Mouse (Mus musculus): ENCODE results near the gene Bahcc1. TPM values are rescaled to one million over a fixed set of nuclear protein-coding genes. Genes with fewer than 3 reads are reported as not detected.

The Bahcc1 gene
- total RNA-seq, 1 experiment, result 11.7 TPM

GRCm38 (mm10) chr11:120215726-120216241 lies 17.0 kb upstream of the Bahcc1 start:
- TF ChIP-seq HCFC1 (IDR thresholded peaks at IDR 0.05; ENCODE audit: borderline replicate concordance, insufficient read depth, low read length) (no peak), CHD2 (IDR thresholded peaks at IDR 0.05; ENCODE audit: low read depth, low read length) (no peak), ZC3H11A (IDR thresholded peaks at IDR 0.05; ENCODE audit: borderline replicate concordance, low read depth, low read length) (no peak), ZNF384 (IDR thresholded peaks at IDR 0.05; ENCODE audit: low read depth, low read length) (no peak), MAFK (IDR thresholded peaks at IDR 0.05; ENCODE audit: insufficient read depth, low read depth, low read length) (no peak)
- no peaks in the 10 kb centered on the region for H3K9me3 ChIP-seq (ENCODE audit: control insufficient read depth, insufficient read depth, low read depth, low read length)
- H3K4me1 ChIP-seq (ENCODE audit: control insufficient read depth in 2 of 2, insufficient read depth in 2 of 2, low read length in 2 of 2, poor library complexity in 1 of 2), result peaks cover 6 to 11% of the 10 kb centered on the region in 2 experiments; a peak in 2 of 4 replicates
- H3K9ac ChIP-seq (ENCODE audit: insufficient read depth, low read depth, low read length, poor library complexity, severe bottlenecking), result no peak overlapping the region
- DNase-seq (ENCODE audit: low read depth, low spot score), result no peak
- in situ Hi-C loops (cut with MboI; ENCODE audit: low sequenced_read_pairs in 2 of 2, unreplicated experiment in 2 of 2), result no loop called here
- no peaks in the 10 kb centered on the region for H3K36me3 ChIP-seq (ENCODE audit: control insufficient read depth, insufficient read depth, low read length, poor library complexity, severe bottlenecking)
- H3K4me3 ChIP-seq (ENCODE audit: insufficient read depth in 1 of 2, low read depth in 1 of 2, low read length in 2 of 2, poor library complexity in 1 of 2, severe bottlenecking in 1 of 2), result no peak overlapping the region
- no peak overlapping the region for H3K27ac ChIP-seq (ENCODE audit: insufficient read depth, low read depth, low read length, poor library complexity, severe bottlenecking)

DNA sequence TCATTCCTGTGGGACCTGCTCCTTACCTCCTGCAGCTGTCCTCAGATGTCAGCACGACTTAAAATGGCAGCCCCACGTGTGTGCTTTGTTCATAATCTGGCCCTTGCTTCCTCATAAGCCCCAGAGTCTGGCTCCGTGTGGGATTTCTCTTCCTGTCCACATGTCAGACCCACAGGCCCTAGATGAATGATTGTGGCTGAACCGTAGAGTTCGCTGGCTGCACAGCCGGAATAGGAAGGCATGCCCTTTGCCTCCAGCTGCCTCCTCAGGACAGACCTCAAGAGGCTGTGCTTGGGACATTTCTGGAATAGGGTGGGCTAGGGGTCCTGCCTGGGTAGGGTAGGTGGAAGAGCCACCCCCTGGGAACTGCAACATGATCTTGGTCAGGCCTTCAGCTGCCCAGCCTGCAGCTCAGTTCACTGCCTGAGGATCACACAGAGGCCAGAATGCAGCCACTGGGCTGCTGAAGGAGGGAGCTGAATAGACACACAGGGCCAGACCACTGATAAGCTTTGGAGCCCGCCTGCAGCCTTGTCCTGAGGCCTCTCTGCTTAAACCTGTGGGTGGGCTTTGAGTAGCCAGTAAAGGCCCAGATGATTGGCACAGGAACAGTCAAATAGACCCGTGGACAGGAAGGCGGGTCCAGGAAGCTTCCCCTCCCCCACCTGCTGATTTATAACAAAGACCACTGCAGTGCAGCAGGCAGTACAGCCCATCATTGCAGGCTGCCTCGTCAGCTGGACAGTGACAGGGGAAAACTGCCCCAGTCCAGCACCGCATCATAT lies 16.0 kb upstream of the Bahcc1 start:
- no peak for DNase-seq (ENCODE audit: low read depth, low spot score)
- H3K4me1 ChIP-seq (ENCODE audit: control insufficient read depth in 2 of 2, insufficient read depth in 2 of 2, low read length in 2 of 2, poor library complexity in 1 of 2), result peaks cover 6 to 11% of the 10 kb centered on the region in 2 experiments; a peak in 2 of 4 replicates
- H3K36me3 ChIP-seq (ENCODE audit: control insufficient read depth, insufficient read depth, low read length, poor library complexity, severe bottlenecking), result no peaks in the 10 kb centered on the region
- in situ Hi-C loops (cut with MboI; ENCODE audit: low sequenced_read_pairs in 2 of 2, unreplicated experiment in 2 of 2), result no loop called here
- H3K9ac ChIP-seq (ENCODE audit: insufficient read depth, low read depth, low read length, poor library complexity, severe bottlenecking), result no peak overlapping the region
- no peak overlapping the region for H3K4me3 ChIP-seq (ENCODE audit: insufficient read depth in 1 of 2, low read depth in 1 of 2, low read length in 2 of 2, poor library complexity in 1 of 2, severe bottlenecking in 1 of 2)
- H3K27ac ChIP-seq (ENCODE audit: insufficient read depth, low read depth, low read length, poor library complexity, severe bottlenecking), result no peak overlapping the region
- TF ChIP-seq MAFK (IDR thresholded peaks at IDR 0.05; ENCODE audit: insufficient read depth, low read depth, low read length) (no peak), HCFC1 (IDR thresholded peaks at IDR 0.05; ENCODE audit: borderline replicate concordance, insufficient read depth, low read length) (no peak), ZNF384 (IDR thresholded peaks at IDR 0.05; ENCODE audit: low read depth, low read length) (no peak), CHD2 (IDR thresholded peaks at IDR 0.05; ENCODE audit: low read depth, low read length) (peak; percentile 33; the same call in 1 of the 2 replicates), ZC3H11A (IDR thresholded peaks at IDR 0.05; ENCODE audit: borderline replicate concordance, low read depth, low read length) (no peak)
- H3K9me3 ChIP-seq (ENCODE audit: control insufficient read depth, insufficient read depth, low read depth, low read length), result no peaks in the 10 kb centered on the region

DNA sequence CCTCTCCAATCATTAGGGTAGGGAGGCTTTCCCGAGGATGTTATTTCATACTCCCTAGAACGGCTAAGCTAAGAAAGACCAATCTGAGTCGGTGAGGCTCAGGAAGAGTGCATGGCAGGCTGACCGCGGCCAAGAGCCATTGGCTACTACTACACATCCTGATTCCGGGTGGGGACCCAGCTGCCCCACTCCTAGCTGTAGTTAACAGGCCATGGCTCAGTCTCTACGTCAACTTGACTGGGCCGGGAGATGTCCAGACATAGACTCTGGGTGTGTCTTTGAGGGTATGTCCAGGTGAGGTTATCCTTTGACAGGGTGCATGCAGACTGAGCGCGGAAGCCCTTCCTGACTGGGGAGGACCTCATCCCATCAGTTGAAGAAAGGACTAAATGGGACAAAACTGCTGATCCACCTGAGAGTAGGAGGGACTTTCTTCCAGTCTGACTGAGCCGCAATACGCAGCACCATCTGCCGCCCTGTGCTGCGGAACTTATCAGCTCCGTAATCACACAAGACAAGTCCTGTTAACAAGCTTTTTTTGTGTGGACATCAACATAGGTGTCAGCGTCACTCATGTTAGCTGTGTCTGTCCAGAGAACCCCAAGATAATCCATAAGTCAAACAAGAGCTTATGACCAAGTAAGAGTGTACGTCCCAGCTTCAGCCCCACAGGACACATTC lies 14.4 kb upstream of the Bahcc1 start:
- in situ Hi-C loops (cut with MboI; ENCODE audit: low sequenced_read_pairs in 2 of 2, unreplicated experiment in 2 of 2), result no loop called here
- TF ChIP-seq CHD2 (IDR thresholded peaks at IDR 0.05; ENCODE audit: low read depth, low read length) (no peak), ZNF384 (IDR thresholded peaks at IDR 0.05; ENCODE audit: low read depth, low read length) (no peak), MAFK (IDR thresholded peaks at IDR 0.05; ENCODE audit: insufficient read depth, low read depth, low read length) (no peak), ZC3H11A (IDR thresholded peaks at IDR 0.05; ENCODE audit: borderline replicate concordance, low read depth, low read length) (no peak), HCFC1 (IDR thresholded peaks at IDR 0.05; ENCODE audit: borderline replicate concordance, insufficient read depth, low read length) (no peak)
- no peak for DNase-seq (ENCODE audit: low read depth, low spot score)
- no peaks in the 10 kb centered on the region for H3K36me3 ChIP-seq (ENCODE audit: control insufficient read depth, insufficient read depth, low read length, poor library complexity, severe bottlenecking)
- peaks cover 6 to 11% of the 10 kb centered on the region in 2 experiments; a peak in 2 of 4 replicates for H3K4me1 ChIP-seq (ENCODE audit: control insufficient read depth in 2 of 2, insufficient read depth in 2 of 2, low read length in 2 of 2, poor library complexity in 1 of 2)
- no peak overlapping the region for H3K4me3 ChIP-seq (ENCODE audit: insufficient read depth in 1 of 2, low read depth in 1 of 2, low read length in 2 of 2, poor library complexity in 1 of 2, severe bottlenecking in 1 of 2)
- H3K27ac ChIP-seq (ENCODE audit: insufficient read depth, low read depth, low read length, poor library complexity, severe bottlenecking), result no peak overlapping the region
- no peaks in the 10 kb centered on the region for H3K9me3 ChIP-seq (ENCODE audit: control insufficient read depth, insufficient read depth, low read depth, low read length)
- no peak overlapping the region for H3K9ac ChIP-seq (ENCODE audit: insufficient read depth, low read depth, low read length, poor library complexity, severe bottlenecking)

DNA sequence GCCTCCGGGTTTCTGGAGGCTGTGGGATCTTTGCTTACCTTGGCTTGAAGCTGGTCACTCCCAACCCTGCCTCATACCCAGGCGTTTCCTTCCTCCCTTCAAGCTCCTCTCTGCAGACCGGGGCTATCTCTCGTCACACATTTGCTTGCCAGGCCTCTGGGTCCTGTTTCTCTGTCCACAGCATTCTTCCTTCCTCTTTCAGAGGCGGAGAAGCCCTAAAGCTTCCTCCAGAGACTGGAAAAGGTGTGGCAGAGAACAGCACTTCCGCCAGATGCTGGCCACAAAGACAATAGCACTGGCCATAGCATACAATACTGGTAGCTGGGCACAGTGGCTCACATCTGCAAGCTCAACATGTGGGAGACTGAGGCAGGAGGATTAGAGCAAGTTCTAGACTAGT lies 13.8 kb upstream of the Bahcc1 start:
- no peak for DNase-seq (ENCODE audit: low read depth, low spot score)
- H3K4me3 ChIP-seq (ENCODE audit: insufficient read depth in 1 of 2, low read depth in 1 of 2, low read length in 2 of 2, poor library complexity in 1 of 2, severe bottlenecking in 1 of 2), result no peak overlapping the region
- H3K9me3 ChIP-seq (ENCODE audit: control insufficient read depth, insufficient read depth, low read depth, low read length), result no peaks in the 10 kb centered on the region
- no peaks in the 10 kb centered on the region for H3K36me3 ChIP-seq (ENCODE audit: control insufficient read depth, insufficient read depth, low read length, poor library complexity, severe bottlenecking)
- no peak overlapping the region for H3K27ac ChIP-seq (ENCODE audit: insufficient read depth, low read depth, low read length, poor library complexity, severe bottlenecking)
- in situ Hi-C loops (cut with MboI; ENCODE audit: low sequenced_read_pairs in 2 of 2, unreplicated experiment in 2 of 2), result no loop called here
- H3K9ac ChIP-seq (ENCODE audit: insufficient read depth, low read depth, low read length, poor library complexity, severe bottlenecking), result no peak overlapping the region
- no peak for TF ChIP-seq CHD2 (IDR thresholded peaks at IDR 0.05; ENCODE audit: low read depth, low read length)
- no peak for TF ChIP-seq ZNF384 (IDR thresholded peaks at IDR 0.05; ENCODE audit: low read depth, low read length)
- no peak for TF ChIP-seq MAFK (IDR thresholded peaks at IDR 0.05; ENCODE audit: insufficient read depth, low read depth, low read length)
- no peak for TF ChIP-seq HCFC1 (IDR thresholded peaks at IDR 0.05; ENCODE audit: borderline replicate concordance, insufficient read depth, low read length)
- no peak for TF ChIP-seq ZC3H11A (IDR thresholded peaks at IDR 0.05; ENCODE audit: borderline replicate concordance, low read depth, low read length)
- peaks cover 6 to 12% of the 10 kb centered on the region in 2 experiments; a peak in 2 of 4 replicates for H3K4me1 ChIP-seq (ENCODE audit: control insufficient read depth in 2 of 2, insufficient read depth in 2 of 2, low read length in 2 of 2, poor library complexity in 1 of 2)

Measured in ES-E14 (cell line).